Mouse (Mus musculus) cerebellum, adult 2 months (tissue): ENCODE results near the gene Eml6.

Source experiments
- CTCF ChIP-seq: fragments of 200-500 bp; IDR thresholded peaks from 2 replicates; pipeline ENCODE4 v1.5.1; 2011; ENCODE audit warnings: low read depth, mild to moderate bottlenecking, control low read depth, low read length, moderate library complexity, borderline replicate concordance; ENCODE audit not compliant: insufficient read depth
- POLR2A ChIP-seq: fragments of 200-500 bp; IDR thresholded peaks from 2 replicates; pipeline ENCODE4 v1.6.1; 2011; ENCODE audit warnings: low read length, control low read depth, borderline replicate concordance; ENCODE audit not compliant: insufficient read depth

DNA sequence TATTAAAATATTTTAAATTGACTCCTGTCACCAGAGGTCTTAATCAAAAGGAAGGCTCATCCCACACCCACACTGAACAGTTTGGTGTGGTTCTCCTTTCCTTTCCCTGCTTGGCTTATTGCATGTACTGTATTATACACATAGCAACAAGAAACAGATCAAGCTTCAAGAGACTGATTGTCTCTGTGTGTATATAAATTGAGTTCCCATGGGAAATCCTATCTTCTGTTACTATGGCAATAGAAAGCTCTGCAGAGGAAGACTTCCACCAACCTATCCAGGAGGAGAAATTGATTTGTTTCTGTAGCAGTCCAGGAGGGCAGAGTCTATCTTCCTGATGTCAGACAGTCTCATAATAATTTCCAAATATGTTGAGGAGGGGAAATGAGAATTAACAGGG is 116.5 kb downstream of the Eml6 start:
- TF ChIP-seq POLR2A: no peak
- no peak for TF ChIP-seq CTCF
